Mouse (Mus musculus): ENCODE results near the gene Tmem37. TPM values are rescaled to one million over a fixed set of nuclear protein-coding genes. Genes with fewer than 3 reads are reported as not detected.

Gene Tmem37
- 10 to 100 TPM in 1 of 2 experiments, 1 to 10 TPM in 1; 9.5 to 14.5 TPM for total RNA-seq (2021)
- long read RNA-seq, experiment 1, transcript Tmem37-201 (2 exons, 1,311 nt) = major isoform, 21 of 25 reads
- long read RNA-seq, experiment 1, partial matches to known transcripts = 3 of 25 reads
- long read RNA-seq, experiment 1, other reads (novel, unspliced or antisense) = 1 of 25 reads
- long read RNA-seq, experiment 2, transcript Tmem37-201 (2 exons, 1,311 nt) = major isoform, 22 of 25 reads
- long read RNA-seq, experiment 2, partial matches to known transcripts = 3 of 25 reads
- long read RNA-seq, experiment 2, other reads (novel, unspliced or antisense) = 0 of 25 reads

DNA sequence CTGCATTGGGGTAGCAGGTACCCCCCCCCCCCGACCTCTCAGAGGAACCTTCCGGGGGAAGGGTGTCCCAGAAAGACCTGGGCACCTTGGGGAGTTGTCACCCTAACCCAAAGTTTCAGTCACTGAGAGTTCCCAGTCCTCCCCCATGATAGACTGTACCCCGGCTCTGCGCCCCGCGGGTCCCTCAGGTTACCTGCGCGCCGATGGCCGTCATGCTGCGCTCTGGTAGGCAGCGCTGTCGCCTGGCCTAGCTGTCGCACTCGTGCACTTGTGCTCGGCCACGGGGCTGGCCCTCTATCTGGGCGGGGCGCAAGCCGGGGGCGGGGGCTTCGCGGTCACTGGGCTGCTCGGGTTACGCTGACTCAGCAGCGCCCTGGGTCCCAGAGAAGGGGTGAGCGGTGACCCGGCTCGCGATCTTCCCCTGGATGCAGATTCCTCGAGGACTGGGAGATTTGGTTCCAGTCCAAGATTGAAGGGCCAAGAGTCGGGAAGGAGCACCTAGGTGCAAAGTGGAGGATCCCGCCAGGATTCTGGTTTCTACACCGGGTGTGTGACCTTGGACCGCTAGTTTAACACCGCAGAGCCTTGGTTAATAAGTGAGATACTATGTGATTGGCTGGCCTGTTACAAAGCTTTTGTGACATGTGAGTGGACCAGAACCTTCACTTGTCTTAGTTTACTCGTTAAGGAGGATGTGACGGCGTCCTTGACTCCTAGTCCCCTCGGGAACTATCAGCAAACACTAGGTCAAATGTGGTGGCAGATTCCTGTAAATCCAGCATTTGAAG is at the start of gene Tmem37:
TSS of gene Tmem37 (minus strand) at position 556 of the 788 bp plus-strand sequence.
- peak; percentile 90 to 94 for DNase-seq

DNA sequence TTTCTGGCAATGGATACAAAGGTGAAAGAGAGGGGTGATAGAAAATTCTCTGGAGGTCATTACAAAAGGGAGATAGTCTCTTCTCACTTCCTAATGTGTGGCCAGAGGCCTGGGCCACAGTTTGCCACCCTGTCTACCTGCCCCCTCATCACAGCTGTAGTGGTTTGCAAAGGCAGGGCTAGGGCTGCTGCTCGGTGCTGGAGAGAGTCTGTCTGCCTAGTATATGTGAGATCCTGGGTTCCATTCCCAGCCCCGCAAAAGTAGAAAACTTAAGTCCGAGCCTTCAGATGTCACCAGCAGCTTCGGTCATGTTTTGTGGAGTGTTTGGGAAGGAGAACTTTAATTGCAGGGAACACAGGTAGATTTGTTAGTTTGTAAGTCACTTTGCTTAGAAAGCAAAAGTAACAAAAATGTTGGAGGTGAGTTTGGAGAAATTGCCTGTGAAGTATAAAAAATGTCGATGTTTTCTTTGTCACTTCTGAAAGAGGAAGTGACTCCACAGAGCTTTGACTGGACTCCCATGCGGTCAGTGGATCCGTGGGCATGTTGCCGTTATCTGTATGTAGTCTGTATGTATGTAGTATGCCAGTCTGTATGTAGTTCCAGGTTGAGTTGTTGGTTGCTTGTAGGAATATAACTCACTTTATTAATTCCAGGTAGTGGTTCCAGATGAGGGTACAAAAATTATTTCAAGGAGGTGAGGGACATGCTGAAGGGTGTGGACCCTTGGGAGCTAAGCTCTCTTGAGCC is 48.9 kb upstream of the Tmem37 start:
- no peak for DNase-seq

DNA sequence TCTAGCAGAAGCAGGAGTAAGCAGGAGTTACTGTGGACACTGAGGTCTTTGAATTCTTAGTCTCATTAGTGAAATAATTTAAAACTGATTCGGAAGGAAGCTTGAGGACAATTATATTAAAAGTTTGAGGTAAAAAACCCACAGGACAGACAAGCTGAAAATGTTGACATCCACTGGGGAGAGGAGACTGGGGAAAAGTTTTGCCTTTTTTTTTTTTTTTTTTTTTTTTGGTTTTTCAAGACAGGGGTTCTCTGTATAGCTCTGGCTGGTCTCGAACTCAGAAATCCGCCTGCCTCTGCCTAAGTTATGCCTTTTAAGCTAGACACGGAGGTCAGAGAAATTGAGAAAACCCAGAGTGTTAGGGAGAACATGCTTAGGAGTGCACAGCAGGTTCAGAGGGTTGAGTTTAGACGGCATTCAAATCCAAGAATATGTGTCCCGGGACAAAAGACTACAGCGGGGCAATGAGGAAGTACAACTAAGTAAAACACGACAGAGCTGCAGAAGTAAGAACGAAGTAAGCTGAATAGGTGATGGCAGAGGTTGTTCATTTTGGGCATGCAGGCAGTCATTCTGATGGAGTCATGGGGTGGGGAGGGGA is 48.2 kb upstream of the Tmem37 start:
- no peak for DNase-seq

DNA sequence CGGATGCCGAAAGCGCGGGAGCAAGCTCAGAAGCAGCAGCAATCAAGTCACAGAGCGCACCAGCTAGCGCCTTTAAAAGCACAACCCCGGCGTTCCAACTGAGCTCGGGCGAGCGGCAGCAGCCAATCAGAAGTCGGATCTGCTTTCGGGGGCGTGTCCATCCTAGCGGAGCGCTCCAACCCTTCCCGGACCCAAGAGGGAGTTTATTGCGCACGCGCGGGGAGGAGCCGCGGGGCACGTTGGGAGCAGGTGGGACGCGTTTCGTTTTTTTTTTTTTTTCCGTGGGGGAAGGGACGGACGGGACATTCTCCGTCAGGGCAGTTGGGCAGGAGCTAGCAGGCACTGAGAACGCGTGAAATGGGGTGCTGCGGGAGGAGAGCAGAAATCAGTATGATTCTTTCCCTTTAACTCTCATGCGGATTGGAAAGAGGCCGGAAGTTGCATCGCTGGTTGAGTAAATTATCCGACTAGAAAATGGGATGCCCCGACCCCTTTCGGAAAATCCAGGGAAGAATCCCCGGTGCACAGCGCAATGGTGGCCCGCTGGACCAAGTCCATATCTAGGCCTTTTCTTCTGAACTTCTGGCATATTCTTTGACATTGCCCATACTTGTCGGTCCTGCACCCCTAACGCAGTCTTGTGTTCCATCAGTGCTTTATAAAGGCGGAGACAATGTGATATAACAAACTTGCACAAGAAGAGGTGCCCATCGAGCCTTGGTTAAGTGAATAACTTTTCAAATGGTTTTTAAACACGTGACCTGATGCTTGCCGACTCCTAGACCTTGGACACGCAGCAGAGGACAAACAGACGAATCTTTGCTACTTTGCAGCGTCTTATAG is 47.3 kb upstream of the Tmem37 start, which contains the start of the genes Dbi and 3110009E18Rik:
TSS of gene Dbi (minus strand) at position 110 of the 843 bp plus-strand sequence.
TSS of gene 3110009E18Rik (plus strand) at position 219 of the 843 bp plus-strand sequence.
- DNase-seq = peak; percentile 99

- peak; percentile 77 to 83 for DNase-seq
These were observed 46.5 kb upstream of the Tmem37 start for GRCm38 (mm10) chr1:120120141-120120968.

GRCm38 (mm10) chr1:120119389-120119788 is 45.5 kb upstream of the Tmem37 start:
- DNase-seq = peak in 1 of 2 experiments; percentile 25

DNA sequence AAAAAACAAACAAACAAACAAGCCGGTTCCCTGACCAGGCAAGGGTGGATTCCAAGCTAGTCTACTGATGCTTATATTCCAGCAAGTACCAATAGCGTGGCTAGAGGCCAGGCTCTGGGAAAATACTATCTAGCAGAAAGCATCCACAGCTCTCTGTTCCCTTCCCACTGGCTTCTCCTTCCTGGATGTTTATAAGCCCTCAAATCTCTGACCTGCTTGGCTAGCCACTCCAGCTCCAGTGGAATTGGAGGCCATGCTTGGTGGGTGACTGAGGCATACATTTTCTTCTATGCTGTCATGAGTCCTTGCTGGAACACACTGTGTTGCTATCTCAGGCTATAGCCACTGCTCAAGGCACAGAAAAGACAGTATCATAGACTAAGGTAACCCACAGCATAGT is 45.0 kb upstream of the Tmem37 start:
- DNase-seq = no peak

DNA sequence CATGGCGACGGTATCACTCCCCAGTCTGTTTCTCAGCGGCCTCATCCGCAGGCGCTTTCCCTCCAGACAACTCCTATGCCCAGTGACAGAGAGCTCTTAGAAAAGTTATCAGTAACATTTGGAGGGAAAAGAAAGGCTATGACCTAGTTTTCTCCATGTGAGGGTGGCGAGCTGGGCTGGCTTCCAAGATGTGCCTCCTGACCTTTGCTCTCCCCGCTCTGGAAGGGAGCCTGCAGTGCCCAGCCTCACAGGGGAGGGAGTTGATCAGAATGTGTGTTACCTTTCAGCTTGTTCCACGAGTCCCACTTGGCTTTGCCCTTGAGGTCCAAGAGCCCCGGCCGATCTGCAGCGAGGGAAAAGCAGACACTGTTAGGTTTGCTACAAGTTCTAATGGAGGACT is 42.2 kb upstream of the Tmem37 start:
- DNase-seq = peak; percentile 76 to 77

GRCm38 (mm10) chr1:120115671-120116081 is 41.8 kb upstream of the Tmem37 start:
- DNase-seq = peak; percentile 64 to 75

DNA sequence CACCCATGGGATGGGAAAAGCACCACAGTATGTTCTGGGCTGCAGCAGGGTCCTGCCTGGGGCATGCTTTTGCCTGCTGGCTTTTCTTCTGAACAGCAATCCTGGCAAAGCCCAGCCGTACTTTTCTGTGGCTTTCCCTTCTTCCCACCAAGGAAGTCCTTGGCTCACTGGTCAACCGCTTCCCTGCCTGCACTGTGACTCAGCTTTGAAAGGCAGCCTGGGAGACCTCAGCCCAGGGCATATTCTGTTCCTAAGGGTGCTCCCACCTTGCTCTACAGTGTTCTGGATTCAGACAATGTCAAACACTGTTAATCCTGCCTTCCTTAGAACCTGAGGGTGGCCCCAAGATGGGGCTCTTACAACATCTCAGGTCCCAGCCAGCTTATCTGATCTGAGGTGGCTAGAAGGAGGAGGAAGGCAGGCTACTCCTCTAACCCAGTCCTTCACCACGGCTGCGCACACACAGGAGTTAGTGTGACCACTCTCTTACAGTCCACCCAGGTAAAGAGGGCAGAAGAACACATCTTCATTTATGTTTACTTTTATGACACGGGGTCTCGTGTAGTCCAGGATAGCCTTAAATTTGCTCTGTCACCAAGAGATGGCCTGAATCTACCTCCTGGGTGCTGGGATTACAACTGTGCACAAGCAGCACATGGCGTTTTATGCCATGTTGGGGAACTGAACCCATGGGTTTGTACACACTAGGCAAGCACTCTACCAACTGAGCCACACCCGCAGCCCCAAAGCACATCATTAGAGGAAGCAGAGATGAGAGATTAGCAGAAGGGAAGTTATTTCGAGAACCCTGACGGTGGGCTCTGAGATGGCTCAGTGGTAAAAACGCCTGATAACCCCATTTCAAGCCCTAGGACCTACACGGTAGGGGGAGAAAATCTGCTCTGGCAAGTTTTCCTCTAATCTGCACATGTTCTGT is 38.6 kb upstream of the Tmem37 start:
- DNase-seq = peak; percentile 33 to 34

DNA sequence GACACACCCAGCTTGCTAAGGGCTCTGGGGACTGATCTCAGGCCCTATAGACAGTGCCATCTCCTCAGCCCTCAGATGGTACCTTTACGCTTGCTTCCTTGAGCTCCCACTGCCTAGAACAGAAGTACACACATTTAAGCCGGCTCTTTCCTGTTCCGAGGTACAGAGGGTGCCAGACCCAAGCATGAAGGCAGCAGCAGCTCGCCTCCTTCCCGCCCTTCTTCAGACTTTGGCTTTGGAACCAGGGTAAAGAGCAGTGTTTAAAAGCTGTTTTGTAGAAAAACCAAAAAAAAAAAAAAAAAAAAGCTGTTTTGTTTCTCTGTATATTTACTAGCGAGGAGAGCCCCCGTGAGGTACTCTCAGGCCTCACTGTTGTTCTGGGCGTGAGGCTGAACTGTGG is 37.9 kb upstream of the Tmem37 start:
- DNase-seq = no peak

- no peak for DNase-seq
These were observed 36.0 kb upstream of the Tmem37 start for GRCm38 (mm10) chr1:120109741-120110432.

- DNase-seq = peak in 1 of 2 experiments; percentile 27
These were observed 31.7 kb upstream of the Tmem37 start for GRCm38 (mm10) chr1:120105556-120105959.

- DNase-seq = no peak
These were observed 27.3 kb upstream of the Tmem37 start for GRCm38 (mm10) chr1:120101227-120101609.

GRCm38 (mm10) chr1:120100456-120101226 is 26.8 kb upstream of the Tmem37 start:
- peak in 1 of 2 experiments; percentile 37 for DNase-seq

- peak in 1 of 2 experiments; percentile 27 for DNase-seq
These were observed 25.6 kb upstream of the Tmem37 start for GRCm38 (mm10) chr1:120099483-120099882.

- peak; percentile 75 for DNase-seq
These were observed 24.5 kb upstream of the Tmem37 start for GRCm38 (mm10) chr1:120098327-120098726.

Data from adrenal gland, postnatal 36 days (tissue).